Mouse (Mus musculus) kidney, postnatal 4 days (tissue): ENCODE results near the gene Cdcp1.

Experiments used
- DNase-seq, 2 experiments: peaks; one replicate each; pipeline ENCODE4 v3.0.0; 2021; ENCODE audit warnings: mixed read lengths in 2 of 2

The Cdcp1 gene

GRCm38 (mm10) chr9:123215621-123216440, at the start of gene Cdcp1:
Gene Cdcp1 (minus strand): TSS chr9:123216038.
- peak; percentile 55 to 75 for DNase-seq

- DNase-seq, result peak; percentile 90 to 93
Measured at GRCm38 (mm10) chr9:123260611-123261021, 44.8 kb upstream of the Cdcp1 start, which contains the start of gene Tmem158. Gene Tmem158 (minus strand): TSS chr9:123260764.

GRCm38 (mm10) chr9:123259896-123260610, 44.2 kb upstream of the Cdcp1 start:
- peak; percentile 63 to 76 for DNase-seq

GRCm38 (mm10) chr9:123259461-123259895, 43.6 kb upstream of the Cdcp1 start:
- peak; percentile 90 to 93 for DNase-seq

- DNase-seq, result no peak
Measured at GRCm38 (mm10) chr9:123258796-123259195, 43.0 kb upstream of the Cdcp1 start.

- no peak for DNase-seq
Measured at GRCm38 (mm10) chr9:123255736-123256135, 39.9 kb upstream of the Cdcp1 start.

GRCm38 (mm10) chr9:123247992-123248391, 32.2 kb upstream of the Cdcp1 start:
- no peak for DNase-seq

GRCm38 (mm10) chr9:123245146-123245545, 29.3 kb upstream of the Cdcp1 start:
- no peak for DNase-seq

- DNase-seq, result peak in 1 of 2 experiments; percentile 21
Measured at GRCm38 (mm10) chr9:123243988-123244387, 28.1 kb upstream of the Cdcp1 start.

- DNase-seq, result no peak
Measured at GRCm38 (mm10) chr9:123241191-123241590, 25.4 kb upstream of the Cdcp1 start.

- DNase-seq, result no peak
Measured at GRCm38 (mm10) chr9:123240751-123241150, 24.9 kb upstream of the Cdcp1 start.

- no peak for DNase-seq
Measured at GRCm38 (mm10) chr9:123240271-123240670, 24.4 kb upstream of the Cdcp1 start.

GRCm38 (mm10) chr9:123239651-123240050, 23.8 kb upstream of the Cdcp1 start:
- no peak for DNase-seq

- DNase-seq, result peak; percentile 19 to 41
Measured at GRCm38 (mm10) chr9:123238256-123239045, 22.6 kb upstream of the Cdcp1 start.

- peak; percentile 67 to 73 for DNase-seq
Measured at GRCm38 (mm10) chr9:123237739-123238138, 21.9 kb upstream of the Cdcp1 start.

- DNase-seq, result no peak
Measured at GRCm38 (mm10) chr9:123235621-123236020, 19.8 kb upstream of the Cdcp1 start.

GRCm38 (mm10) chr9:123229826-123230225, 14.0 kb upstream of the Cdcp1 start:
- no peak for DNase-seq

- no peak for DNase-seq
Measured at GRCm38 (mm10) chr9:123228671-123229070, 12.8 kb upstream of the Cdcp1 start.

- DNase-seq, result no peak
Measured at GRCm38 (mm10) chr9:123227106-123227750, 11.4 kb upstream of the Cdcp1 start.

GRCm38 (mm10) chr9:123224863-123225431, 9.1 kb upstream of the Cdcp1 start:
- DNase-seq, result no peak

- peak in 1 of 2 experiments; percentile 24 for DNase-seq
Measured at GRCm38 (mm10) chr9:123219826-123220225, 4.0 kb upstream of the Cdcp1 start.

GRCm38 (mm10) chr9:123213371-123213770, 2.5 kb downstream of the Cdcp1 start:
- DNase-seq, result no peak
